Mouse (Mus musculus) heart, embryonic 15.5 days (tissue): ENCODE results near the gene Rnasek. TPM values are rescaled to one million over a fixed set of nuclear protein-coding genes. Genes with fewer than 3 reads are reported as not detected.
A peak's percentile ranks its signal among the peaks of the same experiment; 100 is the strongest.

Experiments
- ATAC-seq: fragments of 200-750 bp; cut with Nextera tagmentation; replicated peaks from 2 replicates; pipeline ENCODE4 v1.8.0; 2017; ENCODE audit warnings: low read depth, moderate TSS enrichment; ENCODE audit not compliant: insufficient number of reproducible peaks, insufficient read depth, low FRiP score
- H3K27ac ChIP-seq: fragments of 300-500 bp; sonication (generic); 2 replicates; pipeline ENCODE4 v1.5.1; 2015; ENCODE audit warnings: mild to moderate bottlenecking, inconsistent platforms
- H3K27me3 ChIP-seq: fragments of 300-500 bp; sonication (generic); 2 replicates; pipeline ENCODE4 v1.6.1; 2015; ENCODE audit warnings: inconsistent platforms
- H3K36me3 ChIP-seq: fragments of 300-500 bp; sonication (generic); 2 replicates; pipeline ENCODE4 v1.6.1; 2015; ENCODE audit warnings: mild to moderate bottlenecking, inconsistent platforms
- H3K4me1 ChIP-seq: fragments of 300-500 bp; sonication (generic); replicated peaks from 2 replicates; pipeline ENCODE4 v1.6.1; 2015; ENCODE audit warnings: inconsistent platforms
- H3K4me2 ChIP-seq: fragments of 300-500 bp; sonication (generic); 2 replicates; pipeline ENCODE4 v1.6.1; 2015; ENCODE audit warnings: inconsistent platforms, mild to moderate bottlenecking, moderate library complexity
- H3K4me3 ChIP-seq: fragments of 300-500 bp; sonication (generic); 2 replicates; pipeline ENCODE4 v1.5.1; 2015; ENCODE audit warnings: mild to moderate bottlenecking, inconsistent platforms
- H3K9ac ChIP-seq: fragments of 300-500 bp; sonication (generic); 2 replicates; pipeline ENCODE4 v1.6.1; 2015; ENCODE audit warnings: mild to moderate bottlenecking, inconsistent platforms
- H3K9me3 ChIP-seq: fragments of 300-500 bp; sonication (generic); replicated peaks from 2 replicates; pipeline ENCODE4 v1.6.1; 2016; ENCODE audit warnings: inconsistent platforms
- WGBS: fragments of 180-500 bp; shearing (Covaris S2); methylation state at CpG from one replicate; pipeline ENCODE4 v1.1.7; 2015; ENCODE audit warnings: mixed read lengths; 5-methylcytosine and 5-hydroxymethylcytosine counted together
- polyA plus RNA-seq: library from polyadenylated mRNA; unstranded; fragments of >200 nt; fragmentation: Nextera tagmentation; extraction: Ambion mirVana; gene quantifications from 2 replicates; pipeline ENCODE4 v1.2.1, GENCODE M21; 2015

Rnasek gene
- polyA plus RNA-seq, 1 experiment from 2014 or later: 215 TPM

GRCm38 (mm10) chr11:70235254-70235900 lies 4.3 kb downstream of the Rnasek start:
- H3K4me3 ChIP-seq: no peak overlapping the region
- 91% methylated on average over 12 of the region's 12 CpGs for WGBS
- no peak overlapping the region for H3K9ac ChIP-seq
- no peaks in the 10 kb centered on the region for H3K27me3 ChIP-seq
- peaks cover 40% of the 10 kb centered on the region for H3K4me1 ChIP-seq
- no peaks in the 10 kb centered on the region for H3K9me3 ChIP-seq
- ATAC-seq: no peak
- no peak overlapping the region for H3K4me2 ChIP-seq
- peaks cover 13% of the 10 kb centered on the region; the same call in 1 of the 2 replicates for H3K36me3 ChIP-seq
- no peak overlapping the region for H3K27ac ChIP-seq

GRCm38 (mm10) chr11:70234497-70234896 lies 5.1 kb downstream of the Rnasek start:
- 76% methylated on average over 8 of the region's 8 CpGs for WGBS
- Histone ChIP-seq H3K4me2 (no peak overlapping the region), H3K27me3 (peaks cover 9% of the 10 kb centered on the region), H3K4me3 (no peak overlapping the region), H3K4me1 (peaks cover 46% of the 10 kb centered on the region), H3K9me3 (no peaks in the 10 kb centered on the region), H3K9ac (no peak overlapping the region), H3K36me3 (peaks cover 13% of the 10 kb centered on the region; the same call in 1 of the 2 replicates), H3K27ac (peak overlapping the region; percentile 22; the same call in 1 of the 2 replicates)
- no peak for ATAC-seq

GRCm38 (mm10) chr11:70234037-70234436 lies 5.6 kb downstream of the Rnasek start:
- peaks cover 13% of the 10 kb centered on the region for H3K27me3 ChIP-seq
- ATAC-seq: no peak
- no peak overlapping the region for H3K4me2 ChIP-seq
- H3K9me3 ChIP-seq: no peaks in the 10 kb centered on the region
- H3K27ac ChIP-seq: peak overlapping the region; percentile 22; the same call in 1 of the 2 replicates
- H3K36me3 ChIP-seq: peaks cover 13% of the 10 kb centered on the region; the same call in 1 of the 2 replicates
- H3K4me3 ChIP-seq: no peak overlapping the region
- peaks cover 50% of the 10 kb centered on the region for H3K4me1 ChIP-seq
- 67% methylated on average over 5 of the region's 5 CpGs for WGBS
- H3K9ac ChIP-seq: no peak overlapping the region

GRCm38 (mm10) chr11:70233016-70233415 lies 6.6 kb downstream of the Rnasek start:
- Histone ChIP-seq H3K4me2 (peak overlapping the region; percentile 67), H3K27ac (peak overlapping the region; percentile 60; the same call in 1 of the 2 replicates), H3K4me3 (peak overlapping the region; percentile 54), H3K4me1 (peaks cover 49% of the 10 kb centered on the region), H3K9ac (peak overlapping the region; percentile 49), H3K27me3 (peaks cover 22% of the 10 kb centered on the region), H3K36me3 (peaks cover 13% of the 10 kb centered on the region; the same call in 1 of the 2 replicates), H3K9me3 (no peaks in the 10 kb centered on the region)
- ATAC-seq: no peak
- 35% methylated on average over 8 of the region's 8 CpGs for WGBS

- no peak for ATAC-seq
These were observed 7.1 kb downstream of the Rnasek start for GRCm38 (mm10) chr11:70232546-70232945.

GRCm38 (mm10) chr11:70230239-70230727 lies 9.4 kb downstream of the Rnasek start:
- Histone ChIP-seq H3K36me3 (peaks cover 7% of the 10 kb centered on the region; the same call in 1 of the 2 replicates), H3K9me3 (no peaks in the 10 kb centered on the region), H3K4me1 (peaks cover 58% of the 10 kb centered on the region), H3K27ac (peak overlapping the region; percentile 86), H3K4me2 (peak overlapping the region; percentile 60), H3K9ac (peak overlapping the region; percentile 18; the same call in 1 of the 2 replicates), H3K4me3 (peak overlapping the region; percentile 49), H3K27me3 (peaks cover 49% of the 10 kb centered on the region)
- peak; percentile 72 for ATAC-seq
- WGBS: under 1% methylated on average over 32 of the region's 32 CpGs

More at GRCm38 (mm10) chr11:70232546-70232945, 7.1 kb downstream of the Rnasek start:
- peaks cover 27% of the 10 kb centered on the region for H3K27me3 ChIP-seq
- H3K4me2 ChIP-seq: peak overlapping the region; percentile 67
- peak overlapping the region; percentile 60; the same call in 1 of the 2 replicates for H3K27ac ChIP-seq
- peaks cover 54% of the 10 kb centered on the region for H3K4me1 ChIP-seq
- 3% methylated on average over 9 of the region's 10 CpGs for WGBS
- no peaks in the 10 kb centered on the region for H3K9me3 ChIP-seq
- H3K36me3 ChIP-seq: peaks cover 13% of the 10 kb centered on the region; the same call in 1 of the 2 replicates
- H3K4me3 ChIP-seq: peak overlapping the region; percentile 54
- peak overlapping the region; percentile 49 for H3K9ac ChIP-seq

- no peaks in the 10 kb centered on the region for H3K9me3 ChIP-seq
- 2% methylated on average over 39 of the region's 39 CpGs for WGBS
- peaks cover 58% of the 10 kb centered on the region for H3K4me1 ChIP-seq
- ATAC-seq: no peak; the same call in 1 of the 2 replicates
- H3K4me3 ChIP-seq: peak within 1 kb of the TSS; percentile 49
- H3K27me3 ChIP-seq: peaks cover 53% of the 10 kb centered on the region
- H3K27ac ChIP-seq: peak within 1 kb of the TSS; percentile 86
- H3K4me2 ChIP-seq: peak within 1 kb of the TSS; percentile 60
- no peaks in the 10 kb centered on the region for H3K36me3 ChIP-seq
- H3K9ac ChIP-seq: peak within 1 kb of the TSS; percentile 54
These were observed 10.2 kb downstream of the Rnasek start, which contains the start of gene Bcl6b for GRCm38 (mm10) chr11:70229260-70230010. Gene Bcl6b, minus strand, starts transcription at chr11:70229798.

- Histone ChIP-seq H3K27me3 (peaks cover 56% of the 10 kb centered on the region), H3K27ac (peak overlapping the region; percentile 86), H3K9me3 (no peaks in the 10 kb centered on the region), H3K36me3 (no peaks in the 10 kb centered on the region), H3K4me1 (peaks cover 53% of the 10 kb centered on the region), H3K4me2 (peak overlapping the region; percentile 60), H3K9ac (peak overlapping the region; percentile 54), H3K4me3 (peak overlapping the region; percentile 49)
- peak; percentile 37; the same call in 1 of the 2 replicates for ATAC-seq
- 1% methylated on average over 19 of the region's 19 CpGs for WGBS
These were observed 10.8 kb downstream of the Rnasek start for GRCm38 (mm10) chr11:70228828-70229227.

- H3K4me1 ChIP-seq: peaks cover 47% of the 10 kb centered on the region
- peak overlapping the region; percentile 60 for H3K4me2 ChIP-seq
- H3K36me3 ChIP-seq: no peaks in the 10 kb centered on the region
- H3K9ac ChIP-seq: peak overlapping the region; percentile 54; the same call in 1 of the 2 replicates
- 0 out of 2 replicates have a peak overlapping the region, but pooled peaks have one; percentile 86 for H3K27ac ChIP-seq
- ATAC-seq: no peak
- H3K4me3 ChIP-seq: peak overlapping the region; percentile 49
- H3K27me3 ChIP-seq: peaks cover 60% of the 10 kb centered on the region
- no peaks in the 10 kb centered on the region for H3K9me3 ChIP-seq
- WGBS: 74% methylated on average over 4 of the region's 4 CpGs
These were observed 11.9 kb downstream of the Rnasek start for GRCm38 (mm10) chr11:70227661-70228245.

GRCm38 (mm10) chr11:70227126-70227525 lies 12.5 kb downstream of the Rnasek start:
- peak overlapping the region; percentile 49 for H3K4me3 ChIP-seq
- H3K9ac ChIP-seq: peak overlapping the region; percentile 20; the same call in 1 of the 2 replicates
- peak overlapping the region; percentile 60 for H3K4me2 ChIP-seq
- no peaks in the 10 kb centered on the region for H3K9me3 ChIP-seq
- ATAC-seq: no peak
- H3K4me1 ChIP-seq: peaks cover 46% of the 10 kb centered on the region
- WGBS: 32% methylated on average over 5 of the region's 5 CpGs
- H3K36me3 ChIP-seq: no peaks in the 10 kb centered on the region
- H3K27me3 ChIP-seq: peaks cover 60% of the 10 kb centered on the region
- peak overlapping the region; percentile 24; the same call in 1 of the 2 replicates for H3K27ac ChIP-seq

GRCm38 (mm10) chr11:70226602-70226890 lies 13.1 kb downstream of the Rnasek start:
- no peaks in the 10 kb centered on the region for H3K36me3 ChIP-seq
- peak overlapping the region; percentile 60 for H3K4me2 ChIP-seq
- H3K27ac ChIP-seq: peak overlapping the region; percentile 24
- ATAC-seq: no peak
- no peaks in the 10 kb centered on the region for H3K9me3 ChIP-seq
- H3K27me3 ChIP-seq: peaks cover 60% of the 10 kb centered on the region
- peak overlapping the region; percentile 49 for H3K4me3 ChIP-seq
- peak overlapping the region; percentile 20 for H3K9ac ChIP-seq
- peaks cover 52% of the 10 kb centered on the region for H3K4me1 ChIP-seq
- 10% methylated on average over 18 of the region's 18 CpGs for WGBS
